Mouse (Mus musculus): ENCODE measurements around the gene Fbxl18. TPM values are rescaled to one million over a fixed set of nuclear protein-coding genes. Genes with fewer than 3 reads are reported as not detected.

Gene Fbxl18
- total and polyA plus RNA-seq, 3 experiments, result 4.6 to 7.4 TPM; not detected in 1

GRCm38 (mm10) chr5:142926204-142926939, 31.2 kb upstream of the Fbxl18 start:
- Histone ChIP-seq H3K36me3 (ENCODE audit: control insufficient read depth in 1 of 2, insufficient read depth in 2 of 2, low read length in 2 of 2) (peaks cover 0 to 33% of the 10 kb centered on the region in 2 experiments; a peak in 2 of 4 replicates), H3K27ac (ENCODE audit: control insufficient read depth, low read depth, low read length) (peak overlapping the region; percentile 84), H3K27me3 (ENCODE audit: control insufficient read depth in 1 of 2, insufficient read depth in 2 of 2, low read length in 2 of 2) (no peaks in the 10 kb centered on the region), H3K4me3 (ENCODE audit: control insufficient read depth in 1 of 2, insufficient read depth in 1 of 2, low read depth in 2 of 2, low read length in 2 of 2) (peak overlapping the region; percentile 25 to 28; a peak in 3 of 4 replicates), H3K4me1 (ENCODE audit: control insufficient read depth in 1 of 2, insufficient read depth in 2 of 2, low read length in 2 of 2) (peaks cover 16 to 49% of the 10 kb centered on the region in 2 experiments), H3K9ac (ENCODE audit: control insufficient read depth, low read depth, low read length, poor library complexity, severe bottlenecking) (peak overlapping the region; percentile 72), H3K79me2 (ENCODE audit: control insufficient read depth, insufficient read depth, low read length, poor library complexity) (peaks cover 4% of the 10 kb centered on the region; the same call in 1 of the 2 replicates), H3K9me3 (replicated peaks; ENCODE audit: insufficient read depth, low read length) (no peaks in the 10 kb centered on the region)
- peak; percentile 79 for DNase-seq (ENCODE audit: low read depth, low spot score)
- peak; percentile 81 for TF ChIP-seq BHLHE40 (IDR thresholded peaks at IDR 0.05; ENCODE audit: borderline replicate concordance, low read depth, low read length)
- TF ChIP-seq CHD1 (IDR thresholded peaks at IDR 0.05; ENCODE audit: low read depth, low read length), result no peak
- 0 out of 4 replicates have a peak, but pooled peaks of 1 of the 2 experiments have one; percentile 29 for TF ChIP-seq POLR2A (IDR thresholded peaks at IDR 0.05; ENCODE audit: control insufficient read depth in 1 of 2, insufficient read depth in 1 of 2, low read depth in 1 of 2, low read length in 2 of 2, poor library complexity in 1 of 2)
- TF ChIP-seq USF2 (IDR thresholded peaks at IDR 0.05; ENCODE audit: borderline replicate concordance in 1 of 2, insufficient read depth in 1 of 2, low read depth in 1 of 2, low read length in 2 of 2), result 0 out of 4 replicates have a peak, but pooled peaks of 1 of the 2 experiments have one; percentile 29
- no peak for TF ChIP-seq ZKSCAN1 (IDR thresholded peaks at IDR 0.05; ENCODE audit: low read depth, low read length)
- TF ChIP-seq ELF1 (IDR thresholded peaks at IDR 0.05; ENCODE audit: low read depth, low read length), result 0 out of 2 replicates have a peak, but pooled peaks have one; percentile 18
- 0 out of 2 replicates have a peak, but pooled peaks have one; percentile 23 for TF ChIP-seq MAX (IDR thresholded peaks at IDR 0.05; ENCODE audit: low read length)
- TF ChIP-seq KAT2A (conservative IDR thresholded peaks at IDR 0.05; ENCODE audit: low read depth, low read length), result no peak
- TF ChIP-seq RCOR1 (IDR thresholded peaks at IDR 0.05; ENCODE audit: low read depth, low read length), result no peak; the same call in 1 of the 2 replicates
- TF ChIP-seq SMC3 (IDR thresholded peaks at IDR 0.05; ENCODE audit: low read depth, low read length), result no peak
- no peak for TF ChIP-seq RAD21 (IDR thresholded peaks at IDR 0.05; ENCODE audit: low read depth, low read length)
- TF ChIP-seq CTCF (IDR thresholded peaks at IDR 0.05 in 2 of 3, conservative IDR thresholded peaks at IDR 0.05 in 1 of 3; ENCODE audit: control insufficient read depth in 1 of 3, insufficient read depth in 1 of 3, low read depth in 2 of 3, low read length in 3 of 3, poor library complexity in 1 of 3, severe bottlenecking in 1 of 3), result no peak
- no peak for TF ChIP-seq NRF1 (IDR thresholded peaks at IDR 0.05; ENCODE audit: insufficient read depth, low read depth, low read length, poor library complexity, severe bottlenecking)
- no peak; the same call in 1 of the 2 replicates for TF ChIP-seq TCF12 (IDR thresholded peaks at IDR 0.05; ENCODE audit: low read depth, low read length)
- TF ChIP-seq ZNF384 (IDR thresholded peaks at IDR 0.05; ENCODE audit: low read depth, low read length), result no peak
- TF ChIP-seq MAFK (IDR thresholded peaks at IDR 0.05; ENCODE audit: borderline replicate concordance, low read depth, low read length), result no peak
- no peak for TF ChIP-seq CHD2 (IDR thresholded peaks at IDR 0.05; ENCODE audit: low read length)
- TF ChIP-seq MAZ (IDR thresholded peaks at IDR 0.05; ENCODE audit: low read depth, low read length), result 0 out of 2 replicates have a peak, but pooled peaks have one; percentile 69
- peak; percentile 51; the same call in 1 of the 2 replicates for TF ChIP-seq SIN3A (IDR thresholded peaks at IDR 0.05; ENCODE audit: low read length)
- 0 out of 2 replicates have a peak, but pooled peaks have one; percentile 20 for TF ChIP-seq TBP (IDR thresholded peaks at IDR 0.05; ENCODE audit: low read depth, low read length)
- no peak for TF ChIP-seq NELFE (IDR thresholded peaks at IDR 0.05; ENCODE audit: low read depth, low read length)
- TF ChIP-seq ZC3H11A (IDR thresholded peaks at IDR 0.05; ENCODE audit: low read depth, low read length), result no peak
- no peak for TF ChIP-seq MYC (IDR thresholded peaks at IDR 0.05; ENCODE audit: low read depth, low read length)
- 0 out of 2 replicates have a peak, but pooled peaks have one; percentile 44 for TF ChIP-seq ZMIZ1 (IDR thresholded peaks at IDR 0.05; ENCODE audit: low read depth, low read length)
- no peak for TF ChIP-seq JUND (IDR thresholded peaks at IDR 0.05; ENCODE audit: low read depth, low read length)
- TF ChIP-seq GABPA (IDR thresholded peaks at IDR 0.05; ENCODE audit: low read depth, low read length), result no peak
- peak; percentile 76 for TF ChIP-seq USF1 (IDR thresholded peaks at IDR 0.05; ENCODE audit: low read depth, low read length)
- TF ChIP-seq MEF2A (IDR thresholded peaks at IDR 0.05; ENCODE audit: extremely low read depth, insufficient replicate concordance, low read depth, low read length, poor library complexity, severe bottlenecking), result no peak
- no peak; the same call in 1 of the 2 replicates for TF ChIP-seq MXI1 (IDR thresholded peaks at IDR 0.05; ENCODE audit: low read depth, low read length)
- no peak for TF ChIP-seq POLR2AphosphoS5 (IDR thresholded peaks at IDR 0.05; ENCODE audit: borderline replicate concordance, low read depth, low read length)
- TF ChIP-seq GATA1 (IDR thresholded peaks at IDR 0.05; ENCODE audit: low read depth, low read length), result no peak
- peak; percentile 76 for TF ChIP-seq ETS1 (IDR thresholded peaks at IDR 0.05; ENCODE audit: low read depth, low read length)
- no peak for TF ChIP-seq POLR2AphosphoS2 (IDR thresholded peaks at IDR 0.05; ENCODE audit: low read length)
- no peak for TF ChIP-seq TAL1 (IDR thresholded peaks at IDR 0.05; ENCODE audit: low read length)
- peak; percentile 37; the same call in 1 of the 2 replicates for TF ChIP-seq HCFC1 (IDR thresholded peaks at IDR 0.05; ENCODE audit: low read depth, low read length)
